Mouse (Mus musculus): ENCODE results near the gene Ankrd52. TPM values are rescaled to one million over a fixed set of nuclear protein-coding genes. Genes with fewer than 3 reads are reported as not detected.

Gene Ankrd52
- total and polyA plus RNA-seq, 3 experiments = 4.3 to 51.0 (median 15.3) TPM

- dilution Hi-C loops (cut with MboI; ENCODE audit: extremely low pct_ligation_motif_present, extremely low pct_unique_long_range_greater_than_20kb, low sequenced_read_pairs) = no loop called here
- no peak overlapping the region for H3K4me2 ChIP-seq (ENCODE audit: insufficient read depth, low read depth, poor library complexity, severe bottlenecking)
These were observed 45.5 kb downstream of the Ankrd52 start for GRCm38 (mm10) chr10:128422426-128422825.

DNA sequence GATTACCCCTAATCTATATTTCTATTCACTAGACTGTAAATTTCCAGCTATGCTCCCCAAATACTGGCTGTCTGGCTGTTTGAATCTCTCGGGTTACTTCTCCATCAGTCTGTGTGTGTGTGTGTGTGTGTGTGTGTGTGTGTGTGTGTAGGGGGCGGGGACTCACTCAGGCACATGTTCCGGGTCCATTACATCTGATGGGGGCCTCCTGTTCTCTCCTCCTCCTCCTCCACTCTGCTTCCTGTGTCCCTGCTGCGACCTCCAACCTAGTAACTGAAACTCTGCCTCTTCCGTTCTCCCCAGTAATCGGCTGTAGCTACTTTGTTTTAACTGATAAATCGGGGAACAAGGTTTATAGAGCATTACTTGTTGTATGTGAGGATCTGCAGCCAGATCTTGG is 47.7 kb downstream of the Ankrd52 start:
- peaks cover 38 to 80% of the 10 kb centered on the region in 2 experiments for H3K36me3 ChIP-seq (replicated peaks in 1 of 2; ENCODE audit: control insufficient read depth in 1 of 2, insufficient read depth in 1 of 2, low read length in 1 of 2)
- DNase-seq (ENCODE audit: extremely low read depth) = no peak
- no peaks in the 10 kb centered on the region; a peak in 1 of 4 replicates for H3K4me1 ChIP-seq (ENCODE audit: control insufficient read depth in 1 of 2, insufficient read depth in 2 of 2)
- H3K27me3 ChIP-seq (replicated peaks) = no peaks in the 10 kb centered on the region
- H3K27ac ChIP-seq (ENCODE audit: insufficient read depth, low read depth) = no peak overlapping the region
- H3K9me3 ChIP-seq (replicated peaks; ENCODE audit: low read length) = no peaks in the 10 kb centered on the region
- TF ChIP-seq GABPA (IDR thresholded peaks at IDR 0.05; ENCODE audit: insufficient replicate concordance, low read depth, low read length) (no peak), ELF1 (IDR thresholded peaks at IDR 0.05; ENCODE audit: low read depth, low read length) (no peak)
- no peaks in the 10 kb centered on the region for H3K79me2 ChIP-seq (replicated peaks; ENCODE audit: control insufficient read depth, extremely low read depth, insufficient read depth, poor library complexity, severe bottlenecking)
- no peak overlapping the region for H3K4me3 ChIP-seq (replicated peaks in 1 of 3; ENCODE audit: low read depth in 2 of 3, low read length in 2 of 3, poor library complexity in 1 of 3)
- no peak overlapping the region for H3K4me2 ChIP-seq (ENCODE audit: insufficient read depth, low read depth, poor library complexity, severe bottlenecking)
- in situ Hi-C loops (cut with MboI; ENCODE audit: low pct_ligation_motif_present, low pct_unique_long_range_greater_than_20kb, low sequenced_read_pairs) = no loop called here
- dilution Hi-C loops (cut with MboI; ENCODE audit: extremely low pct_ligation_motif_present, extremely low pct_unique_long_range_greater_than_20kb, low sequenced_read_pairs) = no loop called here
- H3K9ac ChIP-seq (ENCODE audit: insufficient read depth, low read depth) = no peak overlapping the region

More at GRCm38 (mm10) chr10:128422426-128422825, 45.5 kb downstream of the Ankrd52 start:
- Histone ChIP-seq H3K27me3 (replicated peaks) (no peaks in the 10 kb centered on the region), H3K4me3 (replicated peaks in 1 of 3; ENCODE audit: low read depth in 2 of 3, low read length in 2 of 3, poor library complexity in 1 of 3) (no peak overlapping the region), H3K79me2 (replicated peaks; ENCODE audit: control insufficient read depth, extremely low read depth, insufficient read depth, poor library complexity, severe bottlenecking) (no peaks in the 10 kb centered on the region), H3K27ac (ENCODE audit: insufficient read depth, low read depth) (no peak overlapping the region), H3K9ac (ENCODE audit: insufficient read depth, low read depth) (no peak overlapping the region), H3K4me1 (ENCODE audit: control insufficient read depth in 1 of 2, insufficient read depth in 2 of 2) (no peaks in the 10 kb centered on the region; a peak in 1 of 4 replicates), H3K36me3 (replicated peaks in 1 of 2; ENCODE audit: control insufficient read depth in 1 of 2, insufficient read depth in 1 of 2, low read length in 1 of 2) (peaks cover 36 to 80% of the 10 kb centered on the region in 2 experiments), H3K9me3 (replicated peaks; ENCODE audit: low read length) (no peaks in the 10 kb centered on the region)
- no peak for DNase-seq (ENCODE audit: extremely low read depth)
- in situ Hi-C loops (cut with MboI; ENCODE audit: low pct_ligation_motif_present, low pct_unique_long_range_greater_than_20kb, low sequenced_read_pairs) = no loop called here
- TF ChIP-seq MAZ (IDR thresholded peaks at IDR 0.05; ENCODE audit: low read depth, low read length) (no peak), KAT2A (IDR thresholded peaks at IDR 0.05; ENCODE audit: insufficient replicate concordance, low read length) (no peak), MAX (IDR thresholded peaks at IDR 0.05; ENCODE audit: low read length) (no peak), PAX5 (IDR thresholded peaks at IDR 0.05; ENCODE audit: low read length) (no peak)

GRCm38 (mm10) chr10:128425260-128425659 is 48.3 kb downstream of the Ankrd52 start:
- in situ Hi-C loops (cut with MboI; ENCODE audit: low pct_ligation_motif_present, low pct_unique_long_range_greater_than_20kb, low sequenced_read_pairs) = no loop called here
- Histone ChIP-seq H3K36me3 (replicated peaks in 1 of 2; ENCODE audit: control insufficient read depth in 1 of 2, insufficient read depth in 1 of 2, low read length in 1 of 2) (peaks cover 39 to 81% of the 10 kb centered on the region in 2 experiments), H3K4me2 (ENCODE audit: insufficient read depth, low read depth, poor library complexity, severe bottlenecking) (no peak overlapping the region), H3K27ac (ENCODE audit: insufficient read depth, low read depth) (no peak overlapping the region), H3K4me1 (ENCODE audit: control insufficient read depth in 1 of 2, insufficient read depth in 2 of 2) (no peaks in the 10 kb centered on the region; a peak in 1 of 4 replicates), H3K4me3 (replicated peaks in 1 of 3; ENCODE audit: low read depth in 2 of 3, low read length in 2 of 3, poor library complexity in 1 of 3) (no peak overlapping the region), H3K27me3 (replicated peaks) (no peaks in the 10 kb centered on the region), H3K79me2 (replicated peaks; ENCODE audit: control insufficient read depth, extremely low read depth, insufficient read depth, poor library complexity, severe bottlenecking) (no peaks in the 10 kb centered on the region), H3K9me3 (replicated peaks; ENCODE audit: low read length) (no peaks in the 10 kb centered on the region), H3K9ac (ENCODE audit: insufficient read depth, low read depth) (no peak overlapping the region)
- TF ChIP-seq USF2 (conservative IDR thresholded peaks at IDR 0.05; ENCODE audit: low read depth, low read length) (no peak), ETS1 (conservative IDR thresholded peaks at IDR 0.05; ENCODE audit: low read depth, low read length) (no peak)
- dilution Hi-C loops (cut with MboI; ENCODE audit: extremely low pct_ligation_motif_present, extremely low pct_unique_long_range_greater_than_20kb, low sequenced_read_pairs) = no loop called here
- DNase-seq (ENCODE audit: extremely low read depth) = no peak
